Mouse (Mus musculus) heart, postnatal 0 days (tissue): ENCODE results near the gene Sqor. TPM values are rescaled to one million over a fixed set of nuclear protein-coding genes. Genes with fewer than 3 reads are reported as not detected.
A peak's percentile ranks its signal among the peaks of the same experiment; 100 is the strongest.

Experiments
- ATAC-seq: fragments of 200-750 bp; cut with Nextera tagmentation; 2 replicates; pipeline ENCODE4 v1.8.0; 2017; ENCODE audit warnings: low read depth, moderate number of reproducible peaks, moderate library complexity; ENCODE audit not compliant: insufficient read depth
- DNase-seq: peaks from one replicate; pipeline ENCODE4 v3.0.0-alpha.2; 2016; ENCODE audit warnings: low spot score
- H3K27ac ChIP-seq: fragments of 300-500 bp; sonication (generic); 2 replicates; pipeline ENCODE4 v1.5.1; 2014; ENCODE audit warnings: low read depth, mild to moderate bottlenecking
- H3K27me3 ChIP-seq: fragments of 300-500 bp; sonication (generic); 2 replicates; pipeline ENCODE4 v1.6.1; 2014; ENCODE audit warnings: low read length, mixed read lengths; ENCODE audit not compliant: control insufficient read depth, insufficient read depth
- H3K36me3 ChIP-seq: fragments of 300-500 bp; sonication (generic); replicated peaks from 2 replicates; pipeline ENCODE4 v1.6.1; 2014; ENCODE audit warnings: low read length, mixed read lengths; ENCODE audit not compliant: control insufficient read depth, insufficient read depth
- H3K4me1 ChIP-seq: fragments of 300-500 bp; sonication (generic); 2 replicates; pipeline ENCODE4 v1.6.1; 2014; ENCODE audit warnings: antibody characterized with exemption; ENCODE audit not compliant: control insufficient read depth, insufficient read depth
- H3K4me2 ChIP-seq: fragments of 300-500 bp; sonication (generic); 2 replicates; pipeline ENCODE4 v1.6.1; 2014; ENCODE audit warnings: low read depth, mild to moderate bottlenecking, low read length, moderate library complexity
- H3K4me3 ChIP-seq: fragments of 300-500 bp; sonication (generic); 2 replicates; pipeline ENCODE4 v1.5.1; 2014; ENCODE audit warnings: low read depth, low read length
- H3K9ac ChIP-seq: fragments of 300-500 bp; sonication (generic); replicated peaks from 2 replicates; pipeline ENCODE4 v1.6.1; 2014; ENCODE audit warnings: low read depth, low read length, mixed read lengths
- H3K9me3 ChIP-seq: fragments of 300-500 bp; sonication (generic); replicated peaks from 2 replicates; pipeline ENCODE4 v1.6.1; 2016; ENCODE audit warnings: low read length; ENCODE audit not compliant: control insufficient read depth
- CTCF ChIP-seq: IDR thresholded peaks from 2 replicates; pipeline ENCODE4 v1.5.1; 2016; ENCODE audit warnings: antibody characterized with exemption, control low read depth, low read depth
- EP300 ChIP-seq: IDR thresholded peaks from 2 replicates; pipeline ENCODE4 v1.6.1; 2016; ENCODE audit warnings: antibody characterized with exemption, low read depth
- WGBS: fragments of 180-500 bp; shearing (Covaris S2); extraction: QIAGEN DNeasy Blood & Tissue Kit; methylation state at CpG from one replicate; pipeline ENCODE4 v1.1.7; 2014; 5-methylcytosine and 5-hydroxymethylcytosine counted together
- polyA plus RNA-seq: library from polyadenylated mRNA; unstranded; fragments of >200 nt; fragmentation: Nextera tagmentation; extraction: Ambion mirVana; gene quantifications from 2 replicates; pipeline ENCODE4 v1.2.1, GENCODE M21; 2015
- total RNA-seq: library from RNA; depleted of rRNA; stranded (reverse); fragments of >200 nt; gene quantifications from 2 replicates; pipeline ENCODE4 v1.2.3, GENCODE M21; 2014; ENCODE audit warnings: low replicate concordance

Gene Sqor
- total and polyA plus RNA-seq, 2 experiments from 2014 or later: 8.0 to 8.1 TPM

DNA sequence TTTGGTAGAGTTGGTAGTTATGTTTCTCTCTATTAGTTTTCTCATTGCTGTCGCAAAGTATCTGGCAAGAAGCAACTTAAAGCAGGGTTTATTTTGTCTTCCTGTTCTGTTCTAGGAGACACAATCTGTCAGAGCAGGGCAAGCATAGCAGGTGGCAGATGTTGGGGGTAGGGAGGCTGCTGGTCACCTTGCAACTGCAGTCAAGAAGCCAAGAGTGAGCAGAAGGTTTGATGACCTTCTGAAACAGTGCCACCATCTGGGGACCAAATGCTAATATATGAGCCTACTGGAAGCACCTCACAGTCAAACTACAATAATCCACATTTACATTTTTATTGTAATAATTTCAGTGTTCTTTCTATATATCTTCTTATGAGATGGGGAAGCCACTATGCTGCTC lies 5.2 kb upstream of the Sqor start:
- Histone ChIP-seq H3K9ac (no peak overlapping the region), H3K36me3 (no peaks in the 10 kb centered on the region), H3K4me3 (no peak overlapping the region), H3K27me3 (0 out of 2 replicates have a peak, but pooled peaks cover 5% of the 10 kb centered on the region), H3K27ac (no peak overlapping the region), H3K4me2 (no peak overlapping the region), H3K4me1 (no peaks in the 10 kb centered on the region), H3K9me3 (no peaks in the 10 kb centered on the region)
- no peak for TF ChIP-seq EP300
- TF ChIP-seq CTCF: no peak
- 86% methylated on average over 1 of the region's 1 CpGs for WGBS
- DNase-seq: no peak
- ATAC-seq: no peak

DNA sequence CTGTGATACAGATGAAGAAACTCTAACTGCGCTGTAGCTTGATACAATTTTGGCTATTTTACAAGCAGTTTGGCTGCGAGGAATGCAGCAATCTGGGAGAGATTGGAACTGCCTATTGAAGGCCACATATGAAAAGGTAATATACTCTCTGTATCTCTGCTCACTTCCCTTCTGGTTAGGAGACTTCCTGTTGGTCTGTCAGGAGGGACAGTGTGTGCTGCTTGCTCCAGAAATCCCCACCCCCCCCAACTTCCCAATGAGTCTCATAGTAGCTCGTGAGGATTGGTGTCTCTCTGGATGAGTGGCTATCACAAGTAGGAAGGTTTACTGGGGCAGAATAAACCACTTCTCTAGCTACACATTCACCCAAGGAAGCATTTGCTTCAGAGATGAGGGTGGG lies 2.0 kb upstream of the Sqor start:
- ATAC-seq (no peak), DNase-seq (no peak)
- no peaks in the 10 kb centered on the region for H3K9me3 ChIP-seq
- no peak overlapping the region for H3K27ac ChIP-seq
- H3K4me2 ChIP-seq: no peak overlapping the region
- H3K9ac ChIP-seq: no peak overlapping the region
- H3K36me3 ChIP-seq: no peaks in the 10 kb centered on the region
- no peak overlapping the region for H3K4me3 ChIP-seq
- TF ChIP-seq CTCF (no peak), EP300 (no peak)
- 47% methylated on average over 3 of the region's 3 CpGs for WGBS
- no peaks in the 10 kb centered on the region for H3K4me1 ChIP-seq
- H3K27me3 ChIP-seq: no peaks in the 10 kb centered on the region

DNA sequence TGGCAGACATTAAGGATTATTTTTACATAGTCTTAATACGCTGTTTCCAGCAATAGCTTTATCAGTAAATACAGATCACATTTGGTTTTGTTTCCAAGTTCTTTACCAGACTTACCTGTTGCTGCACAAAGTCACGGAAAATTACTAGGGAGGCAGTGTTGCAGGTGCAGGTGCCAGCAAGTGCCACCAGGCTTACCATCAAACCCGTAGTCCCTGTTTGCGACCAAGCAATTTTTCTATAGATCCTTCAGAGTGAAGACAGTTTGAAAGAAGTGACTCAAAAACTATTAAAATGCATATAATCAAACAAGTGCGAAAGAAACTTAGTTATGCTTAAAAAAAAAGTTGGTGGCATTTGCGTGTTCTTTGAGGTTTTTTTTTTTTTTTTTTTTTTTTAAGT lies 511 bp upstream of the Sqor start:
- Histone ChIP-seq H3K9me3 (no peaks in the 10 kb centered on the region), H3K27ac (no peak overlapping the region), H3K9ac (no peak overlapping the region), H3K4me1 (no peaks in the 10 kb centered on the region), H3K4me3 (peak overlapping the region; percentile 60), H3K4me2 (peak overlapping the region; percentile 95), H3K36me3 (no peaks in the 10 kb centered on the region), H3K27me3 (no peaks in the 10 kb centered on the region)
- ATAC-seq: no peak
- no peak for DNase-seq
- 66% methylated on average over 6 of the region's 6 CpGs for WGBS
- TF ChIP-seq EP300 (no peak), CTCF (no peak)

DNA sequence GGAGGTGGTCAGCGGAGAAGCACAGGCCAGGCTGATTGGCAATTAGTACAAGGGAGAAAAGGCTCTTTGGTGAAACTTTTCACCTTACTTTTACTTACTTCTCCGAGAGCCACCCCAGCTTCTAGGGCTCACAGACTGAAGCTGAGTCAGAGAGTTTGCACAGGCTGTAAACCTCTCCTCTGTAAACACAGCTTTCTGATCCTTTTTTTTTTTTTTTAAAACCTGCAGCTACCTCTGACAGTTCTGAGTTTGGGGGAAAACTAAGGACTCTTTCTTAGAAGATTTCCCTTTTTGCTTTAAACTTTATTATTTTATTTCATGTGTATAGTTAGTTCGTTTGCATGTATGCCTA lies 733 bp downstream of the Sqor start:
- WGBS: 54% methylated on average over 3 of the region's 3 CpGs
- no peak for TF ChIP-seq CTCF
- TF ChIP-seq EP300: no peak
- Histone ChIP-seq H3K9ac (peak overlapping the region; percentile 67), H3K4me2 (peak overlapping the region; percentile 95), H3K36me3 (no peaks in the 10 kb centered on the region), H3K9me3 (no peaks in the 10 kb centered on the region), H3K4me3 (peak overlapping the region; percentile 60), H3K27ac (no peak overlapping the region), H3K4me1 (no peaks in the 10 kb centered on the region), H3K27me3 (no peaks in the 10 kb centered on the region)
- DNase-seq (no peak), ATAC-seq (no peak)

DNA sequence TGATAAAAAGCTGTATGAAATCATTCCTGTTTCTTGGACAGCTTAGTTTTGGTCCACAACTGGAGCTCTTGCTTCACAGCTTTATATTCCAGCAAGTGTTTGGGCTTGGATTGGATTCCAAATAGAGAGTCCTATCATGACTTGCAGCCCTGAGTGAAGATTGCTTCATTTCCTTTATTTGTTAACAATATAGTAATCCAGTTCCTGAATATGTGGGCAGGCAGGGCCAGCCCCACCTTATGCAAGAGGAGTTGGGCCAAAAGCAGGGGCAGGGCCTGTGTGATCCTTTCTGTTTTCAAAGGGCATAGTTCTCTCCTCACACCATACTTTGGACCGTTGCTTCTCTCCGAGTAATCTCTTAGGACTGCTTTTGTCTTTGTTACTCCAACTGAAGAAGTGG lies 6.0 kb downstream of the Sqor start:
- ATAC-seq (peak; percentile 49), DNase-seq (peak; percentile 25)
- TF ChIP-seq EP300: no peak
- TF ChIP-seq CTCF: no peak
- Histone ChIP-seq H3K9me3 (no peaks in the 10 kb centered on the region), H3K4me1 (no peaks in the 10 kb centered on the region), H3K27ac (0 out of 2 replicates have a peak overlapping the region, but pooled peaks have one; percentile 1), H3K27me3 (no peaks in the 10 kb centered on the region), H3K4me3 (no peak overlapping the region), H3K4me2 (no peak overlapping the region), H3K9ac (no peak overlapping the region), H3K36me3 (no peaks in the 10 kb centered on the region)
- 62% methylated on average over 2 of the region's 2 CpGs for WGBS

DNA sequence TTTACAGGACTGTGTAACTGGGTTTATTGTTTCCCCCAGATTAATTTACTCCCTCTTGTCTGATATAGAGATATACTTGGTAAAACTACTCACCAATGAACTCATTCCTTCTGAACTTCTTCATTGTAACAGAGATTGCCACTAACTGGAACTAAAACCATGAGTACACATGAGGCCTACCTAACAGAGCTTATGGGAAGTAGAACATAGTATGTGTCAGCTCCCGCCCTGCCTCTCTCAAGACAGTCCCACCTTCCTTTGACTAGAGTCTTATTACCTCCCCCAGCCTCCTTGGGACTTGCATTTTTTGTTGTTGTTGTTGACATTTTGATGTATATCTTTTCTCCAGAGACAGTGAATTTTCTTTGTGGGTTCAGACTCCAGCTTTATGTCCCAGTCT lies 7.9 kb downstream of the Sqor start:
- H3K9ac ChIP-seq: no peak overlapping the region
- no peak for TF ChIP-seq EP300
- no peak for TF ChIP-seq CTCF
- no peak overlapping the region for H3K4me3 ChIP-seq
- H3K36me3 ChIP-seq: no peaks in the 10 kb centered on the region
- 77% methylated on average over 1 of the region's 1 CpGs for WGBS
- H3K4me1 ChIP-seq: no peaks in the 10 kb centered on the region
- ATAC-seq: no peak
- no peak for DNase-seq
- H3K27ac ChIP-seq: no peak overlapping the region
- no peak overlapping the region for H3K4me2 ChIP-seq
- H3K27me3 ChIP-seq: no peaks in the 10 kb centered on the region
- no peaks in the 10 kb centered on the region for H3K9me3 ChIP-seq
